9 mouse cellular contexts compared by ENCODE assay signal in genomic region chr2:152707627-152708026, GRCm38 (mm10). TPM values are rescaled to one million over a fixed set of nuclear protein-coding genes. Genes with fewer than 3 reads are reported as not detected.
DNase-seq lines count a peak whose midpoint lies in the region; ATAC-seq and TF ChIP-seq lines count a peak whose summit lies in the region.
"Had no signal": no experiment of that assay in that cellular context is flagged by ENCODE, and none has a peak within 500 bp of the region (broad histone marks: within the 10 kb centered on the region; RNA-seq: fewer than 3 reads in every experiment).

No protein-coding gene starts in this region.

- H3K9me3 ChIP-seq in forebrain, embryonic 12.5 days, result no peaks in the 10 kb centered on the region
- H3K9me3 ChIP-seq in heart, embryonic 14.5 days (ENCODE audit: control insufficient read depth, low read length), result no peaks in the 10 kb centered on the region
- H3K9me3 ChIP-seq in liver, embryonic 13.5 days (replicated peaks), result no peaks in the 10 kb centered on the region
- no peaks in the 10 kb centered on the region for H3K9me3 ChIP-seq in neural tube, embryonic 15.5 days (replicated peaks)
- H3K9me3 ChIP-seq: G1E had no signal

- peak overlapping the region; percentile 84 for H3K27ac ChIP-seq in forebrain, embryonic 12.5 days
- peak overlapping the region; percentile 83 to 90 for H3K27ac ChIP-seq in heart, embryonic 14.5 days (replicated peaks in 1 of 2; ENCODE audit: control insufficient read depth in 1 of 2, insufficient read depth in 1 of 2, low read depth in 2 of 2, low read length in 2 of 2)
- peak overlapping the region; percentile 68 for H3K27ac ChIP-seq in liver, embryonic 13.5 days
- peak overlapping the region; percentile 90 for H3K27ac ChIP-seq in neural tube, embryonic 15.5 days (replicated peaks)

- peak overlapping the region; percentile 75 for H3K9ac ChIP-seq in forebrain, embryonic 12.5 days
- H3K9ac ChIP-seq in heart, embryonic 14.5 days (ENCODE audit: low read length), result peak overlapping the region; percentile 77
- H3K9ac ChIP-seq in liver, embryonic 13.5 days, result peak overlapping the region; percentile 60
- peak overlapping the region; percentile 52 for H3K9ac ChIP-seq in neural tube, embryonic 15.5 days (replicated peaks)

- H3K27me3 ChIP-seq in C2C12 (ENCODE audit: control insufficient read depth, insufficient read depth, insufficient read length), result no peaks in the 10 kb centered on the region
- H3K27me3 ChIP-seq in forebrain, embryonic 12.5 days, result no peaks in the 10 kb centered on the region
- H3K27me3 ChIP-seq in heart, embryonic 14.5 days (ENCODE audit: control insufficient read depth, insufficient read depth, low read length), result no peaks in the 10 kb centered on the region
- H3K27me3 ChIP-seq in liver, embryonic 13.5 days, result no peaks in the 10 kb centered on the region
- no peaks in the 10 kb centered on the region for H3K27me3 ChIP-seq in neural tube, embryonic 15.5 days (replicated peaks)

- H3K4me2 ChIP-seq in forebrain, embryonic 12.5 days, result peak overlapping the region; percentile 65
- H3K4me2 ChIP-seq in heart, embryonic 14.5 days (ENCODE audit: low read length), result peak overlapping the region; percentile 68
- H3K4me2 ChIP-seq in liver, embryonic 13.5 days, result peak overlapping the region; percentile 66
- H3K4me2 ChIP-seq in neural tube, embryonic 15.5 days, result peak overlapping the region; percentile 60

- H3K79me3 ChIP-seq in C2C12 (ENCODE audit: low read depth), result no peaks in the 10 kb centered on the region

- H3ac ChIP-seq in C2C12 (ENCODE audit: control insufficient read depth, insufficient read length, low read depth), result peak overlapping the region; percentile 5

- 1% methylated on average over 31 of the region's 31 CpGs for WGBS in forebrain, embryonic 12.5 days
- 1% methylated on average over 31 of the region's 31 CpGs for WGBS in heart, embryonic 14.5 days
- 29% methylated on average over 31 of the region's 31 CpGs for WGBS in liver, embryonic 13.5 days (ENCODE audit: insufficient replicate concordance)
- 6% methylated on average over 31 of the region's 31 CpGs for WGBS in neural tube, embryonic 15.5 days

- H3K4me1 ChIP-seq in forebrain, embryonic 12.5 days, result peaks cover 30% of the 10 kb centered on the region
- H3K4me1 ChIP-seq in heart, embryonic 14.5 days (ENCODE audit: control insufficient read depth in 2 of 2, insufficient read depth in 2 of 2, low read length in 2 of 2), result peaks cover 8 to 23% of the 10 kb centered on the region in 2 experiments
- peaks cover 28% of the 10 kb centered on the region for H3K4me1 ChIP-seq in liver, embryonic 13.5 days (replicated peaks)
- H3K4me1 ChIP-seq in neural tube, embryonic 15.5 days, result peaks cover 25% of the 10 kb centered on the region

- peak; percentile 92 for ATAC-seq in forebrain, embryonic 12.5 days (ENCODE audit: low FRiP score)
- ATAC-seq in heart, embryonic 14.5 days (ENCODE audit: insufficient number of reproducible peaks, insufficient read depth, low FRiP score, low read depth), result peak; percentile 96
- ATAC-seq in liver, embryonic 13.5 days (ENCODE audit: low read depth), result peak; percentile 82
- peak; percentile 93 for ATAC-seq in neural tube, embryonic 15.5 days (ENCODE audit: low FRiP score)

- no peak overlapping the region for H3K4me3 ChIP-seq in C2C12 (ENCODE audit: insufficient read depth, poor library complexity, severe bottlenecking)
- H3K4me3 ChIP-seq in forebrain, embryonic 12.5 days (replicated peaks), result peak overlapping the region; percentile 48
- H3K4me3 ChIP-seq in heart, embryonic 14.5 days (ENCODE audit: control insufficient read depth in 1 of 2, insufficient read depth in 1 of 2, low read depth in 1 of 2, low read length in 2 of 2), result peak overlapping the region; percentile 47 to 52
- H3K4me3 ChIP-seq in liver, embryonic 13.5 days (replicated peaks), result peak overlapping the region; percentile 50
- peak overlapping the region; percentile 41 for H3K4me3 ChIP-seq in neural tube, embryonic 15.5 days (replicated peaks)

- peaks cover 38% of the 10 kb centered on the region for H3K36me3 ChIP-seq in C2C12 (ENCODE audit: control insufficient read depth, insufficient read depth)
- peaks cover 36% of the 10 kb centered on the region for H3K36me3 ChIP-seq in forebrain, embryonic 12.5 days (replicated peaks)
- peaks cover 40% of the 10 kb centered on the region for H3K36me3 ChIP-seq in heart, embryonic 14.5 days (ENCODE audit: control insufficient read depth, insufficient read depth, low read length)
- peaks cover 47% of the 10 kb centered on the region for H3K36me3 ChIP-seq in liver, embryonic 13.5 days
- H3K36me3 ChIP-seq in neural tube, embryonic 15.5 days, result peaks cover 31% of the 10 kb centered on the region

- DNase-seq in c-Kit-positive CD71-positive TER-119-negative erythroid progenitor cells, embryonic 14.5 days (ENCODE audit: low read depth), result peak; percentile 17
- peak; percentile 96 for DNase-seq in kidney, postnatal 14 days
- peak; percentile 53 for DNase-seq in liver, embryonic 13.5 days
- peak; percentile 87 for DNase-seq in urinary bladder, postnatal 25 days (ENCODE audit: low spot score)

- TF ChIP-seq CTCF in C2C12 (IDR thresholded peaks at IDR 0.05; ENCODE audit: control insufficient read depth, insufficient read depth, insufficient read length), result no peak

- no peaks in the 10 kb centered on the region for H3K79me2 ChIP-seq in C2C12 (ENCODE audit: control insufficient read depth, insufficient read depth)

TF ChIP-seq in C2C12, 6 proteins besides CTCF, POLR2A, EP300 and RAD21:
- TF ChIP-seq MYOD1 (IDR thresholded peaks at IDR 0.05; ENCODE audit: control insufficient read depth, insufficient read length, low read depth) (peak; percentile 27), CEBPB (IDR thresholded peaks at IDR 0.05; ENCODE audit: low read depth) (no peak)

RNA-seq across cellular contexts. Expression of gene Mcts2, which starts 20.8 kb away (rescaled TPM):
- polyA plus RNA-seq in C2C12 (2012; fragmentation: generic; extraction: Trizol), result 24.7 TPM
- 39.5 and 41.2 TPM in 2 replicates for polyA plus RNA-seq in forebrain, embryonic 12.5 days (2016; fragmentation: Nextera tagmentation; extraction: Ambion mirVana)
- polyA plus RNA-seq in heart, embryonic 14.5 days (2014; fragmentation: Nextera tagmentation; extraction: Ambion mirVana), result 20.8 and 25.6 TPM in 2 replicates
- polyA plus RNA-seq in liver, embryonic 13.5 days (2015; fragmentation: Nextera tagmentation; extraction: Ambion mirVana), result 23.6 and 23.8 TPM in 2 replicates
- 33.9 and 41.5 TPM in 2 replicates for polyA plus RNA-seq in neural tube, embryonic 15.5 days (2015; fragmentation: Nextera tagmentation; extraction: Ambion mirVana)

RNA-seq across cellular contexts. Expression of gene Id1, which starts 28.4 kb away (rescaled TPM):
- polyA plus RNA-seq in C2C12 (2012; fragmentation: generic; extraction: Trizol), result 503 TPM
- 37.9 and 48.5 TPM in 2 replicates for polyA plus RNA-seq in forebrain, embryonic 12.5 days (2016; fragmentation: Nextera tagmentation; extraction: Ambion mirVana)
- polyA plus RNA-seq in heart, embryonic 14.5 days (2014; fragmentation: Nextera tagmentation; extraction: Ambion mirVana), result 56.8 and 61.1 TPM in 2 replicates
- polyA plus RNA-seq in liver, embryonic 13.5 days (2015; fragmentation: Nextera tagmentation; extraction: Ambion mirVana), result 20.9 and 23.2 TPM in 2 replicates
- polyA plus RNA-seq in neural tube, embryonic 15.5 days (2015; fragmentation: Nextera tagmentation; extraction: Ambion mirVana), result 57.5 and 59.1 TPM in 2 replicates

RNA-seq across cellular contexts. Expression of gene H13, which starts 38.4 kb away (rescaled TPM):
- polyA plus RNA-seq in C2C12 (2012; fragmentation: generic; extraction: Trizol), result 136 TPM
- polyA plus RNA-seq in forebrain, embryonic 12.5 days (2016; fragmentation: Nextera tagmentation; extraction: Ambion mirVana), result 128 and 131 TPM in 2 replicates
- polyA plus RNA-seq in heart, embryonic 14.5 days (2014; fragmentation: Nextera tagmentation; extraction: Ambion mirVana), result 70.6 and 74.6 TPM in 2 replicates
- polyA plus RNA-seq in liver, embryonic 13.5 days (2015; fragmentation: Nextera tagmentation; extraction: Ambion mirVana), result 49.0 and 52.9 TPM in 2 replicates
- polyA plus RNA-seq in neural tube, embryonic 15.5 days (2015; fragmentation: Nextera tagmentation; extraction: Ambion mirVana), result 152 and 155 TPM in 2 replicates

RNA-seq across cellular contexts. Expression of gene Cox4i2, which starts 46.3 kb away (rescaled TPM):
- polyA plus RNA-seq in C2C12 (2012; fragmentation: generic; extraction: Trizol), result 0.39 TPM
- polyA plus RNA-seq in forebrain, embryonic 12.5 days (2016; fragmentation: Nextera tagmentation; extraction: Ambion mirVana), result 3.1 and 3.6 TPM in 2 replicates
- 18.5 and 18.6 TPM in 2 replicates for polyA plus RNA-seq in heart, embryonic 14.5 days (2014; fragmentation: Nextera tagmentation; extraction: Ambion mirVana)
- polyA plus RNA-seq in liver, embryonic 13.5 days (2015; fragmentation: Nextera tagmentation; extraction: Ambion mirVana), result 1.1 and 1.2 TPM in 2 replicates
- 4.8 and 7.6 TPM in 2 replicates for polyA plus RNA-seq in neural tube, embryonic 15.5 days (2015; fragmentation: Nextera tagmentation; extraction: Ambion mirVana)
- polyA plus RNA-seq: G1E had no signal

Comparison
In these comparisons a context has a peak if more than half of its experiments do, and no peak if none do; other contexts are left out.
1. DNase-seq: peak in every context shown above with its lines; median percentile 96 in kidney, postnatal 14 days; 87 in urinary bladder, postnatal 25 days; 53 in liver, embryonic 13.5 days; 17 in c-Kit-positive CD71-positive TER-119-negative erythroid progenitor cells, embryonic 14.5 days.